Mouse (Mus musculus) ES-Bruce4 (cell line): ENCODE data around the gene Pcp4l1. TPM values are rescaled to one million over a fixed set of nuclear protein-coding genes. Genes with fewer than 3 reads are reported as not detected.

Experiments
- H3K27ac ChIP-seq: 2 replicates; pipeline ENCODE4 v1.5.1; 2012; ENCODE audit warnings: low read length, inconsistent platforms; ENCODE audit not compliant: insufficient read depth
- H3K27me3 ChIP-seq: 2 replicates; pipeline ENCODE4 v1.6.1; 2012; ENCODE audit warnings: mild to moderate bottlenecking, low read length, inconsistent platforms; ENCODE audit not compliant: control insufficient read depth, poor library complexity, insufficient read depth, severe bottlenecking
- H3K36me3 ChIP-seq: 2 replicates; pipeline ENCODE4 v1.6.1; 2012; ENCODE audit warnings: inconsistent platforms, mild to moderate bottlenecking, low read length, moderate library complexity; ENCODE audit not compliant: control insufficient read depth, poor library complexity, insufficient read depth, severe bottlenecking
- H3K4me1 ChIP-seq: one replicate; pipeline ENCODE4 v1.8.1; 2011; ENCODE audit warnings: low read length; ENCODE audit not compliant: control insufficient read depth, insufficient read depth
- H3K4me3 ChIP-seq: 2 replicates; pipeline ENCODE4 v1.5.1; 2011; ENCODE audit warnings: low read depth, mild to moderate bottlenecking, low read length
- H3K9ac ChIP-seq: 2 replicates; pipeline ENCODE4 v1.6.1; 2012; ENCODE audit warnings: low read depth, mild to moderate bottlenecking, inconsistent platforms; ENCODE audit not compliant: poor library complexity, severe bottlenecking
- H3K9me3 ChIP-seq: replicated peaks from 2 replicates; pipeline ENCODE4 v1.6.1; 2012; ENCODE audit warnings: mild to moderate bottlenecking, low read length, inconsistent platforms; ENCODE audit not compliant: control insufficient read depth, poor library complexity, insufficient read depth, severe bottlenecking
- CTCF ChIP-seq: IDR thresholded peaks from one replicate; pipeline ENCODE4 v1.8.1; 2011; ENCODE audit warnings: low read depth, low read length
- EP300 ChIP-seq: IDR thresholded peaks from 2 replicates; pipeline ENCODE4 v1.6.1; 2011; ENCODE audit warnings: low read depth, low read length; ENCODE audit not compliant: insufficient read depth
- POLR2A ChIP-seq: IDR thresholded peaks from one replicate; pipeline ENCODE4 v1.8.1; 2011; ENCODE audit warnings: low read length; ENCODE audit not compliant: insufficient read depth
- polyA plus RNA-seq: library from polyadenylated mRNA; stranded (reverse); fragments of >200 nt; gene quantifications from 2 replicates; pipeline ENCODE4 v1.2.4, GENCODE M21; 2011; ENCODE audit warnings: low read depth; ENCODE audit not compliant: missing spikeins, insufficient read depth, insufficient read length

Pcp4l1 gene
- polyA plus RNA-seq, 1 experiment, result 0.37 TPM

GRCm38 (mm10) chr1:171172779-171173178, 23.3 kb downstream of the Pcp4l1 start:
- Histone ChIP-seq H3K9me3 (no peaks in the 10 kb centered on the region), H3K27me3 (no peaks in the 10 kb centered on the region), H3K36me3 (no peaks in the 10 kb centered on the region), H3K9ac (no peak overlapping the region), H3K27ac (no peak overlapping the region), H3K4me3 (no peak overlapping the region), H3K4me1 (peaks cover under 1% of the 10 kb centered on the region)
- TF ChIP-seq CTCF, result no peak
- TF ChIP-seq POLR2A, result no peak
- no peak for TF ChIP-seq EP300

GRCm38 (mm10) chr1:171171138-171171537, 24.9 kb downstream of the Pcp4l1 start:
- no peaks in the 10 kb centered on the region for H3K27me3 ChIP-seq

GRCm38 (mm10) chr1:171169913-171170312, 26.2 kb downstream of the Pcp4l1 start:
- no peak overlapping the region for H3K9ac ChIP-seq
- H3K27ac ChIP-seq, result no peak overlapping the region
- peaks cover 1% of the 10 kb centered on the region for H3K4me1 ChIP-seq
- no peak for TF ChIP-seq EP300
- H3K27me3 ChIP-seq, result no peaks in the 10 kb centered on the region
- no peaks in the 10 kb centered on the region for H3K9me3 ChIP-seq
- H3K36me3 ChIP-seq, result no peaks in the 10 kb centered on the region
- H3K4me3 ChIP-seq, result no peak overlapping the region

More at GRCm38 (mm10) chr1:171171138-171171537, 24.9 kb downstream of the Pcp4l1 start:
- H3K9ac ChIP-seq, result no peak overlapping the region
- no peak overlapping the region for H3K4me3 ChIP-seq
- no peak overlapping the region for H3K27ac ChIP-seq
- no peaks in the 10 kb centered on the region for H3K36me3 ChIP-seq
- peaks cover 1% of the 10 kb centered on the region for H3K4me1 ChIP-seq
- no peaks in the 10 kb centered on the region for H3K9me3 ChIP-seq
- TF ChIP-seq EP300, result no peak

DNA sequence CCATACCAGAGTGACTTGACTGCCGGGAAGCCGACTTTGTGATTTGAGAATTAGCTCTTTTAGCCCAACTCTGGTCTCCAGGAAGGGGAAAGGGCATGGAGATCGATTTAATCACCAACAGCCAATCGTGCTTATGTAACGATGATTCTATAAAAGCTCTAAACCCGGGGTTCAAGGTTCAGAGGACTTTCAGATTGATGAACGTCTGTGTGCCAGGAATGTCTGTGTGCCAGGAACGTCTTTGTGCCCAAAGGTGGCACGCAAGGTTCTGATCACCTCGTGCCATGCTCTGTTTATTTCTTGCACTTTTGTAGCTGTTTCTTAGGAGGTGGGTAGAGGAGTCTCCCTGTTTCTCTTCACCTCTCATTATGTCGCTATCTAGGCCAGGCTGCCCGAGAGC, 27.2 kb downstream of the Pcp4l1 start:
- no peaks in the 10 kb centered on the region for H3K36me3 ChIP-seq
- H3K27ac ChIP-seq, result no peak overlapping the region
- no peak for TF ChIP-seq EP300
- no peak for TF ChIP-seq POLR2A
- no peak for TF ChIP-seq CTCF
- H3K27me3 ChIP-seq, result no peaks in the 10 kb centered on the region
- no peaks in the 10 kb centered on the region for H3K9me3 ChIP-seq
- H3K9ac ChIP-seq, result no peak overlapping the region
- no peak overlapping the region for H3K4me3 ChIP-seq
- peaks cover 1% of the 10 kb centered on the region for H3K4me1 ChIP-seq

DNA sequence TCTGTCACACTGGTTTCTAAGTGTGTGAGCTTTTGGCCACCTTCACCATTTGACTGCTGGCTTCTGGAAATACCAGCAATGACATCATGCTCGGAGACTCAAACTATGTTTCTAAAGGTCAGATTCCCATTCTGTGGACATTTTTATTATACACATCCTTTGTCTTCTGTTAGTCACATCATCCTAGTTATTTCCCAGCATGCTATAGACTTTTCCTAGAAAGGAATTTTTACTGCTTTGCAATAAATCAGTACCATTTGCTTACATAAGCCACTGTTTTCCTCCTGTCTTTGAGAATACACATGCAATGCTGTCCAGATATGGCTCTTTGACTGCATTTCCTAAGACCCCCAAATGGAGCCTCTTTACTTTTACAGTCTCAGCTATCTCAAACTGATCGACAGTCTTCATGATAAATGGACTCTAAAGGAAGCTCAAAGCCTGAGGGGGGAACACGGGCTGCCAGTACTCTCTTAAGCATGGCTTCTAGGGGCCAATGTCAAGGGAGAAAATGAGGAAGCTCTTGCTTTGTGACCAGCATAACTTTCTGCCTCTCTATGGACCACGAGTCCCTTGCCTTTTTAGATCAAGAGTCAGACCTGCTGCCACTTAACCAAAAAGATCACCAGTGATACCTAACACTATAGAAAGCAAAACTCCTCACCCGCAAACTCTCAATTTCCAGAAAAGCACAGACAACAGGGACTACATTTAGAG, 30.3 kb downstream of the Pcp4l1 start:
- no peak for TF ChIP-seq POLR2A
- TF ChIP-seq CTCF, result no peak
- no peak for TF ChIP-seq EP300
- Histone ChIP-seq H3K27ac (no peak overlapping the region), H3K27me3 (no peaks in the 10 kb centered on the region), H3K36me3 (no peaks in the 10 kb centered on the region), H3K4me3 (no peak overlapping the region), H3K4me1 (peaks cover 1% of the 10 kb centered on the region), H3K9ac (no peak overlapping the region), H3K9me3 (no peaks in the 10 kb centered on the region)

- Histone ChIP-seq H3K36me3 (no peaks in the 10 kb centered on the region), H3K9me3 (no peaks in the 10 kb centered on the region), H3K27ac (no peak overlapping the region), H3K9ac (no peak overlapping the region), H3K4me3 (no peak overlapping the region), H3K27me3 (no peaks in the 10 kb centered on the region), H3K4me1 (peaks cover 1% of the 10 kb centered on the region)
- TF ChIP-seq EP300 (no peak), CTCF (no peak), POLR2A (no peak)
These were observed 31.8 kb downstream of the Pcp4l1 start for GRCm38 (mm10) chr1:171164258-171164657.
